Mouse (Mus musculus) heart, embryonic 10.5 days (tissue): ENCODE measurements around the gene Cutc. TPM values are rescaled to one million over a fixed set of nuclear protein-coding genes. Genes with fewer than 3 reads are reported as not detected.

Experiments
- polyA plus RNA-seq: library from polyadenylated mRNA; unstranded; fragments of >200 nt; fragmentation: Nextera tagmentation; extraction: Ambion mirVana; gene quantifications from 2 replicates; pipeline ENCODE4 v1.2.1, GENCODE M21; 2016

The Cutc gene
- polyA plus RNA-seq, 1 experiment from 2014 or later: 14.9 TPM

Other genes starting within 250 kb of the Cutc start
- gene Got1, start 228.4 kb upstream of the Cutc start, polyA plus RNA-seq: 119 and 176 TPM in 2 replicates
- 0.55 and 2.4 TPM in 2 replicates for gene Nkx2-3, start 140.7 kb upstream of the Cutc start, polyA plus RNA-seq
- 9.2 and 13.7 TPM in 2 replicates for gene Slc25a28, start 78.1 kb upstream of the Cutc start, polyA plus RNA-seq
- 7.7 and 7.9 TPM in 2 replicates for gene Entpd7, start 63.3 kb upstream of the Cutc start, polyA plus RNA-seq
- 16.0 and 17.5 TPM in 2 replicates for gene Cox15, start within 50 bp of the Cutc start, polyA plus RNA-seq
- gene Abcc2, start 29.2 kb downstream of the Cutc start, polyA plus RNA-seq: 0.05 and 0.31 TPM in 2 replicates
- gene Dnmbp, start 187.2 kb downstream of the Cutc start, polyA plus RNA-seq: 11.9 and 15.1 TPM in 2 replicates
- 0.80 and 12.9 TPM in 2 replicates for gene Cpn1, start 233.6 kb downstream of the Cutc start, polyA plus RNA-seq